Mouse (Mus musculus) kidney, adult 2 months (tissue): ENCODE data around the gene Mob3b.

ENCODE experiments used
- CTCF ChIP-seq: fragments of 200-500 bp; conservative IDR thresholded peaks from 2 replicates; pipeline ENCODE4 v1.5.1; 2011; ENCODE audit warnings: low read depth, mild to moderate bottlenecking, control low read depth, low read length, moderate library complexity, mixed read lengths; ENCODE audit not compliant: insufficient read depth, insufficient read length
- POLR2A ChIP-seq: fragments of 200-500 bp; IDR thresholded peaks from one replicate; pipeline ENCODE4 v1.6.1; 2011; ENCODE audit warnings: low read depth, low read length, control low read depth

DNA sequence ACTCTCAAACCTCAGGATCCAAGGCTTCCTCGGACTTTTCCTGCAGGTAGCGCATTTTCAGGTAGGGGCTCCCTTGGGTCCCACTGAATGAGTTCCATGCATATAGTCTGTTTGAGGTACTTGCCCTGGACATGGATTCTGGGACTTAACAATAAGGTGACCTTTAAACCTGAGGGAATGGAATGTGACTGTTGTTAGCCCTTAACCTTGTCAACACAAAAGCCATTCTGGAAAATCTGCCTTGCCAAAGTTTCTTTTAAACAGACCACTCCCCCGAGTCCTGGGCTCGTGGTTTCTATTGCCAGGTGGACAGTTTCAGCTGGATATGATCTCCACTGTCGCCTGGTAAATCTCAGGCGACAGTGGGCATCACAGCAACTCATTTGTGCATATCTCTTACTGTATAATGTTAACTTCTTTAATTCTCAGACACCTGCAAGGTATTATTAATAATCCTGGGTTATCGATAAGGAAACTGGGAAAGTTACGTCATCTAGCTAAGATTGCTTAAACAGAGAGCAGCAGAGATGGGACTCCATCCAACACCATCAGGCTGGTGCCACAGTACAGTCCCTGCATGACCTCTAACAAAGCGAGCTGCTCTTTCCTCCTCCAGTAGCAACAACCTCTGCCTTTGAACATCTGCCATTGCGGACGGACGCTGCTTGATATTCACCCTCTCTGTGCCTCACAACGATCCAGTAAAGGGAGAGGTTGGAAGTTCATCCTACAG, 43.6 kb downstream of the Mob3b start:
- TF ChIP-seq POLR2A (no peak), CTCF (no peak)
